Mouse (Mus musculus): Measurements from ENCODE around the gene Arhgap31.
A peak's percentile ranks its signal among the peaks of the same experiment; 100 is the strongest.

The Arhgap31 gene

DNA sequence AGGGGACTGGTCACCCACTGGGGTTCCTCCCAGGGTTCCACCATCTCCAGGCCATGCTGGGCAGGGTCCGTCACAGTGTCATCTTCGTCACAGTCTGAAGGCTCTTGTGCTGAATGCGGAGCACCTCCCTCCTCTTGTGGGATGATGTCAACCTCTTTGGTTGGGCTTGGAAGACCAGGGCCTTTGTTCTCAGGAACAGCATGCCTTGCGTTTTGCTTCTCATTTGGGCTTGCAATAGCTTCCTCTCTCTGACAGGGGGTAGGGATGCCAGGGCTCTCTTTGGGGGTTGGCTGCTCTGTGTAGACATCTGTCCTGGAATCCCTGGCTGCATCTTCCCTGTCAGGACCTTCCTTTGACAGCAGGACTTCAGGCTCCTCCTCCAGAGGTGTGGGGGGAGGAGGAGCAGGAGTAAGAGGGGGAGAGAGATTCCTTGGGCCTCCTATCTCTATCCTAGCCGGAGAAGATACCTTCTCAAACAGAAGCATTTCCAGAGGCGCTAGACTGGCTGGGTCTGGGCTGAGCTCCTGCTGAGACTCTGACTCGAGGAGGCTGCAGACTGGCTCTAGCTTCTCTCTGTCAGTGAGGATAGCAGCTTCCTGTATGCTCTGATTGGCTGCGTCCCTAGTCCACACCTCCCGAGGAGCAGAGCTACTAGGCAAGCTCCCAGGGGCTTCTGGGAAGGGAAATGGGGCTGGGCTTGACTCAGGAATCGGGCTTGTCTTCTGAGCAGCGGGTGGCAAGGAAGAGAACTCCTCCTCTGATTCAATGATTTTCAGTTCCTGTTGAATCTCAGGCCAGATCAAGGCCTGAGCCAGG lies 109.9 kb downstream of the Arhgap31 start:
- no peak for DNase-seq (ENCODE audit: low spot score in 2 of 2)

DNA sequence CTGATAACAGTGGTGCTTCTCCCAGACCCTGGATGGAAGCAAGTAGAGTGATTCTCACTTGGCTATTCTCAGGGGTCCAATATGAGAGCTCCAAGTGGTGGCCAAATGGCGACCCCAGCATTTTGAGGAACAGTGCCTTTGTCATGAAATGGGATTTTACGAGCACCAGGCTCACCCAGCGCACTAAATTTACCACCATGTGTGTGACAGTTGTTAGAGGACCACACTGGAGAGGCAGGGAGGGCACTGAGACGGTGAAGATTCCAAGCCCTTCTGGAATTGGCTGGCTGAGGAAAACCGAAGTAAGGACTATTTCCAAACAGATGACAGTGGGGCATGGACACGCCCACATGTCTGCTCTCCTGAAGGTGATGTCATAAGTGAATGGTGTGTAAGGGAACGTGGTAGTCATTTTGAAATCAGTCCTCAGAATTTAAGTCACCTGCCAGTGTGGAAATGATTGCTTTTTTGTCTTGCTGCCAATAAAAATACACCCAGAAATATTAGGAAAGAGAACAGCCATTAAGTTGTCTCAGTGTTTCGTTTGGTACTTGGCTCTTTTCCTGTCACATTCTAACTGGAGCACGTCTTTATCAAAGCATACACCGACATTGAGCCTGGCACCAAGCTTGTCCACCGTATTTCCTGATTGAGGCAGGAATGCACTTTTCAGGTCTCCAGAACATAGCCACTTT lies 113.9 kb downstream of the Arhgap31 start:
- no peak for DNase-seq (ENCODE audit: low spot score in 2 of 2)

DNA sequence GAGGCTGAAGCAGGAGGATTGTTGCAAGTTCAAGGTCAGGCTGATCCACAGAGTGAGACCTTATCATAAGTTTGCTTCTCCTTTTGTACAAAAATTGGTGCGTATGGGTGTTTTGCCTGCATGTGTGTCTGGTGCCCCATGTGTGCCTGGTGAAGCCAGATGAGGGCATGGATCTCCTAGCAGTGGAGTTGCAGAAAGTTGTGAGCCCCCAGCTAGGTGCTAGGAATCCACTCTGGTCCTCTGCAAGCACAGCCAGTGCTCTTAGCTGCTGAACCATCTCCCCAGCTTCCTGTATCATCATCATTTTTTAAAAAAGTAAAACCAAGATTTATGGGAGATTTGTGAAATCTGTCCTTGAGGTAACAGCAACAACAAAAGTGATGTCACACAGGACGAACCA lies 116.4 kb downstream of the Arhgap31 start:
- DNase-seq (ENCODE audit: low spot score in 2 of 2): no peak

DNA sequence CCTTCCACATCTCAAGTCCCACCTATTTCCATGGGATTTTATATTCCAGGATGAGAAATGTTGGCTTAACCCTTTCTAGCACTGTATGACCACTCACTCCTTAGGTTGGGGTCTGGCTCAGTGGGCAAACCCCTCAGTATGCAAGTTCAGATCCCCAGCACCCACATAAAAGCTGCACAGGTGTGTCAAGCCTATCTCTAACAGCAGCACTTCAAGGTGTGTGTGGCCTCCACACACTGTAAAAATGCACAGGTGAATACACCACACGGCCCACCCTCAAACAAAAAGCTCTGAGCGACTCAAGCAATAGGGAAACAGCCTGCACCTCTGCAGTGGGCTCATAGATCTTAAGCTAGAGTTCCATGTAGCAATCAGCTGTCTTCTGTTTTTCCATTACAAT lies 117.0 kb downstream of the Arhgap31 start:
- DNase-seq (ENCODE audit: low spot score in 2 of 2): no peak

DNA sequence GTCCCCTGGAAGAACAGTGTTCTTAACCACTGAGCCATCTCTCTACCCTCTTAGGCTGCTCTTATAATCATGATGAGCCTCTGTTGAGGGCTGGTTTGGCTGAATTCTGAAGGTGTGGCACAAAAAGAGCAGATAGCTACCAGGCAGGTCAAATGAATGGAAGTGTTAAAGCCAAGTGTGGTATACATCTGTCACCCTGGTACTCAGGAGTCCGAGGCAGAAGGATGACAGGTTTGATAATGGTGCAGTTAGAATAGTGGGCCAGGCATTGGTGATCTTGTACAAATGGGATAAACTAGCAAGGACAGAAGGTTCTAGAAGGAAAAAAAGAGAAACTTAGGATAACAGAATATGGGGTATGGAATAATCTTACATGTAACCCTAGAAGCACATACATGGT lies 118.6 kb downstream of the Arhgap31 start:
- no peak for DNase-seq (ENCODE audit: low spot score in 2 of 2)

DNA sequence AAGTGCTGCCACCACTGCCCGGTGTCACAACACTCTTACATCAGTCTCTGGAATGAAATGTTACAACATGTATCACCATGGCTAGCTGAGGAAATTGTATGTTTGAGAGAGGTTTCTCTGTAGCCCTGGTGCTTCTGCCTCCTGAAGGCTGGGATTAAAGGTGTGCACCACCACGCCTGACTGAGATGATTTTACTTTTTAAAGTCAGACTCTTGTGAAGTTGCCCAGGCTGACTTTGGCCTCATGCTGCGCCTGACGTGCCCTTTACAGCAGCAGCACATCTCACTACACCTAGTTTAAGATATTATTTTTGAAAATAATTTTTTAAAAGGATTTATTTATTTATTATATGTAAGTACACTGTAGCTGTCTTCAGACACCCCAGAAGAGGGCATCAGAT lies 120.1 kb downstream of the Arhgap31 start:
- no peak for DNase-seq (ENCODE audit: low spot score in 2 of 2)

DNA sequence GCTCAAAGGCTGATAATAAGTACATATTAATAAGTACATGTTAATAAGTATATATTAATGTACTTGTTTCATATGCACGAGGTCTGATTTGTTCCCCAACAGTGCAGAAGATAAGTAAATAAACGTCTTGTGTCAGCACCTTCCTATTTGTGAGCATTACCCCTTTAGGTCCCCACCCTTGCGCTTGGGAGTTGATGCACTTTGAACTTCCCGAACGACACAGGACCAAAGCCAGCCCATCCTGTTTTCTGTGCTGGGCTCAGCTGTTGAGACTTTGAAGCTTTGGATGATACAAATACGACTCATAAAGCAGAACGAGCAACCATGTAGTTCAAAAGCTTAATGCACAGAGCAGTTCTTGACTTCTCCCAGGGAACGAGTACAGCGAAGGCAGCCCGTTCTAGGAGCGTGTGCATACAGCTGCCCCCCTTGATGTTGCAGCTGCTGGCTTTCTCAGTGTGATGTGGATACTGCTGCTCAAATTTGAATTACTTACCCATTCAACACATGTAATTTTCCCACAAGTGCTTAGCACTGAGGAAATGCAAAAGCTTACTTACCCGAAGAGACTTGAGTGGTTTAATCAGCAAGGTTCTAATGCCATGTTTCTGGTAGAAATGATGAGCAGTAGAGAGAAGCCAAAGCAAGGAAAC lies 120.9 kb downstream of the Arhgap31 start:
- DNase-seq (ENCODE audit: low spot score in 2 of 2): no peak

DNA sequence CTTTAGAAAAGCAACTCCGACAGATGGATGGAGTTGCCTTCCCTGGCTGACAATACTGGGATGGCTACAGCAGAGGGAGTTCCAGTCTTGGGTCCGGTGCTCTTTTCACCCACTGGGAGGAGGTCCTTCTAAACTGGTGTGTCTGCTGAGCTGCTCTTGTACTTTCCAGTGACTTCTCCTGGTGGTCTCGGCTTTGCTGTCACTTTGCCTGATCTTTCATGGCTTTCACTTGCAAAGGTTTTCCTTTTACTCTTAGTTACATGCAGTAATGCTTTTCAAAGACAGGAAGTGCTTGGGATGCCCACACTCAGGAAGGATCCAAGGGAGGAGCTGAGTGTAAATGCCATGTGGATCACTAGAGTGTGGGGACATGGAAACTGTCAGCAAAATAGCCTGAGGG lies 121.6 kb downstream of the Arhgap31 start:
- DNase-seq (ENCODE audit: low spot score in 2 of 2): no peak

DNA sequence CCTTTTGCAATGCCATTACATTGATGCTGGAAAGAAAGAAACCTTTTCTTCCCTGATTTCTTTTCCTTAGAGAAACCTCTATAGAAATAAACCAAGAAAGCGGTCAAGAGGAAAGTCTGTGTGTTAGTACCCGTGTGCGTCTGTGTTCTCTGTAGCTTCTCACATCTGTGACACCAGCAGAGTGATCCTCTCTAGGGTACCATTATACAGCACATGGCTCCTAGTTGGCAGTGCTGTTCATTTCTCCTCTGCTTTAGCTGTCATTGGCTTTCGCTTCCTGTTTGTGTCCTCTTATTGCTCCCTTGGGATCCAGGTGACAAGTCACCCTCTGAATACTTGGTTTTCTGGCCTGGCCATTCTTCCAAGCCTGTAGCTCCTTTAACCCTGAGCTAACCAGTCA lies 125.5 kb downstream of the Arhgap31 start:
- DNase-seq (ENCODE audit: low spot score in 2 of 2): no peak

DNA sequence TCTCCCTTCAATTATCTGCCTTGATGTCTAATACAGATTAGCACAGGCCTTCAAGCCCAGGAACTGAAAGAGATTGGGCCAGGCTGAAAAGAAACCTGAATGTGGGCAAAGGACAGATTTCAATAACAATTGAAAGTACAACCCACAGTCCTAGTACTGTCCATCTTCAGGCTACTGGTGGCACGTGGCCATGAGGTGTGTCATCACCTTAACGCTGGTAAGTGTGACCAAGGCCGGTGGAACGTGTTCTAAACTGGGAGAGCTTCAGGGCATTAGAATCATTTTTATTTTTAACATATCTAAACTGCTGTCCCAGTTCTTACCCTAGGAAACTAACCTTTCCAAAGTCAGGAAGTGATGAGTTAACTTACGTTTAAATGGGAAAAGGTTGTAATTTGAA lies 125.9 kb downstream of the Arhgap31 start:
- no peak for DNase-seq (ENCODE audit: low spot score in 2 of 2)

DNA sequence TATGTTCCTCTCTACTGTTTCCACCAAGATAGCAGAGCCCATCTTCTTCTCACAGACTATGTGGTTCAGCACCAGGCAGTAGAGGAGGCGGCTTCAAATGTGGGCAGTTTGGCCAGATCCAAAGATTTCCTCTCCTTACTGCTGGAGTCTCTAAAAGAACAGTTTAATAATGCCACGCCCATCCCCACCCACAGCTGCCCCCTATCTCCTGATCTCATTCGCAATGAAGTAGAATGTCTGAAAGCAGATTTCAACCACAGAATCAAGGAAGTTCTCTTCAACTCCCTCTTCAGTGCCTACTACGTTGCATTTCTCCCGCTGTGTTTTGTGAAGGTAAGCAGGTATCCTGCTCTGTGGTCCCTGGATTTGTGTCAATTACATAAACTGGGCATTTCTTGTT lies 127.9 kb downstream of the Arhgap31 start:
- DNase-seq (ENCODE audit: low spot score in 2 of 2): no peak

DNA sequence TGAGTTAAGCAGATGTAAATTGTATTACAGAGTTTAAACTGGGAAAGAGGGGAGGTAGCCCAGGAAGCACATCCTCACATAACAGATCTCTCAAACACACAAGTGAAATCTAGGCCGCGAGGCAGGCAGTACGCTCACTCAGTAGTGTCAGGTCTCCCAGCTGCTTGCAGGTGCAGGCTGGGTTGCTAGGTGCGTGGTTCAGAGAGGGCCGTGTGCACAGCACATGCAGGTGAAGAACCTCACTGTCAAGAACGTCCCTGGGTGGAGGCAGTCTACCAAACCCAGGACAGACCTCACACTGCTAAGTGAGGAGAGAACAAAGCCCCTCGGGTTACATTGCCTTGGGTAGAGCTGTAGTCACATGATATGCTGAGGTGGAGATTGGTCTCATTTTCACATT lies 128.3 kb downstream of the Arhgap31 start:
- no peak for DNase-seq (ENCODE audit: low spot score in 2 of 2)

DNA sequence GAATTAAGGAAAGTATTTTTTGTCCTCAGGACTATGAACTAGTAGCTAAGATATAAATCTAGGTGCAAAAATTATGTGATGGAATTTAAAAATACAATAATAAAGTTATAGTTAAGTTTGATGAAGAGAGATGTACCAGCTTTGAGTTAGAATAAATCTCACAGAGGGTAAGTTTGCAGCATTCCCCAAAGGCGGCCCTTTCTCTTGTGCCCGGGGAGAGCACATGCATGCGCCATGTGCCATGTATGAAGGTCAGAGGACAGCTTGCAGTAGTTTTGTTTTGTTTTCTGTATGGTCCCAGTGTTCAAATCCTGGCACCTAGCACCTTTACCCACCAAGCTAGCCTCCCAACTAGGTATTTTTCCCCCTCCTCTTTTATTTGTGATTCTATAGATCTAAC lies 141.6 kb downstream of the Arhgap31 start:
- DNase-seq (ENCODE audit: low spot score in 2 of 2): no peak

DNA sequence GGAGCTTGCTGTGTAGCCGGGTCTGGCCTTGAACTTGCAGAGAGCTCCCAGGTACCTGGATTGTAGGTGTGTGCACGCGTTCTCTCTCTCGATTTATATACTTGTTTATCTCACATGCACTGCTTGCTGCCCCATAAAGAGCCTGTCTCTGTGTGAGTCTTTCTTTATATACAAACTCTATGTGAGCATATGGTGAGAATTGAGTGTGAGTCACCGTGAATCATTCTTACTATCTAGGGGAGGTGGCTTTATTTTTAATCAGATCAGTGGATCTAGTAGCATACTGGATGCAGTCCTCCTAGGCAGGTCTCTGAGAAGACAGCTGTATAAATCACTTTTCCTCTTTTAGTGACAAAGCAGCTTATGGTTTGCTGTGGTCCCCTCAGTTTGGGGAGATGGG lies 144.9 kb downstream of the Arhgap31 start:
- DNase-seq (ENCODE audit: low spot score in 2 of 2): no peak

DNA sequence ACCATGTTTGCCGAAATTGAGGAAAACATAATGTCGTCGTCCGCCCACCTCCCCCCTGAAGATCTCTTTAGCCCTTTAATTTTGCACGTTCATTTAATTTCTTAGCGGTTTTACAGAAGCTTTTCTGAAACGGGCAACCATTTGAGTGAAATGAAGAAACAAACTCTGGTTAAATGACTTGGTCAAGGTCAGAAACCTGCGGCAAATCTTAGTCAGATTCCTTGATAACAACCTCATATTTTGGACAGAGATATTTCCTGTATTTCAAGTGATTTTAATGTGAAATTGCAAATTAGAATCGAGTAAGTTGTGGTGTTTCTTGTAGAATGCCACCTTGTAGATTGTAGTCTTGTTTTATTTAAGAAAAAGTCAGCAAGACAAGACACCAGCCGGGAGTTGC lies 149.6 kb downstream of the Arhgap31 start:
- no peak for DNase-seq (ENCODE audit: low spot score in 2 of 2)

DNA sequence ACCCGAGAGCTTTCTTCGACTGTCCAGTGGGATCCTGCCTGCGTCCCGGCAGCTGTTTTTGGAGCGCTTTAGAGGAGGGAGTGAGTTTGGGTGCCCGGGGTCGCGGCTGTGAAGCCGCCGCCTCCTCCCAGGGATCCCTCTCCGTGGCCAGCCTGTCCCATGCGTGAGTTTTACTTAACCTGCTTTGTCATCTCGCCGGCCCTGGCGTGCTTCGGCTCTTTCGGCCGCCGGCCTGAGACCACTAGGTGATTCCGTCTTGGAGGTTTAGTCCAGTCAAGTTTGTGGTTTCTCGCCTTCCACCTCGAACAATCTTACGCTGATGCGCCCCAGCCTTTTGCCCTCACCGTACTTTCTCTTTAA lies 150.1 kb downstream of the Arhgap31 start:
- no peak for DNase-seq (ENCODE audit: low spot score in 2 of 2)

DNA sequence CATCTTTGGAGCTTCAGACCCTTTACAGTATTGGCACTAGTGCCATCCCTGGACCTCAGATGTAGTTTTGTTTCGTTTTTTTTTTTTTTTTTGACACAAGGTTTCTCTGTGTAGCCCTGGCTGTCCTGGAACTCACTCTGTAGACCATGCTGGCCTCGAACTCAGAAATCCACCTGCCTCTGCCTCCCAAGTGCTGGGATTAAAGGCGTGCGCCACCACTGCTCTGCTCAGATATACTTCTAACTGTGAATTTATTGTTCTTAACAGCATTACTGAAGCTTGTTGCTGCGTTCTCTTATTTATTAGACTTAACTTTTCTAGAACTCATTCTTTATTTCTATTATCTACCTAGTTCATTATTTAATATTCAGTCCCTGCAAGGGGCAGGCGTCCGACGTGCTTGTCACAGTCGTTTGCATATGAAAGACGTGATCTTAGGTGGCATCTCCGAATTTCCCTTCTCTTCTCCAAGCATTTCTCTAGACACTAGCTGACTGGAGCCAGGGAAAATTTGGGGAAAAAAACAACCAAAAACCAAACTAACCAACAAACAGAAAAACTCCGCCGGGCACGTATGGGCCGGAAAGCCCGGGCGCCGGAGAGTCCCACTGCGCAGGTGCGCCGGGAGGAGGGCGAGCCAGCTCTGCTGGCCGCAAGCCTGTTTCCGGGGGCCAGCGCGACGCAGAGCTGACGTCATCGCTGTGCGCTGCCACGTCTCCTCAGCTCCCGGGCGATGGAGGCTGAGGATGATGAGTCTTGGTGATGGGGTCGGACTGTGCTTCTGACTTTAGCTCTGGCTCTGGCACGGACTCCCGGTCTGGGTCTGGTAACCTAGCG lies 150.7 kb downstream of the Arhgap31 start:
- peak; percentile 88 to 96 for DNase-seq (ENCODE audit: low spot score in 2 of 2)

DNA sequence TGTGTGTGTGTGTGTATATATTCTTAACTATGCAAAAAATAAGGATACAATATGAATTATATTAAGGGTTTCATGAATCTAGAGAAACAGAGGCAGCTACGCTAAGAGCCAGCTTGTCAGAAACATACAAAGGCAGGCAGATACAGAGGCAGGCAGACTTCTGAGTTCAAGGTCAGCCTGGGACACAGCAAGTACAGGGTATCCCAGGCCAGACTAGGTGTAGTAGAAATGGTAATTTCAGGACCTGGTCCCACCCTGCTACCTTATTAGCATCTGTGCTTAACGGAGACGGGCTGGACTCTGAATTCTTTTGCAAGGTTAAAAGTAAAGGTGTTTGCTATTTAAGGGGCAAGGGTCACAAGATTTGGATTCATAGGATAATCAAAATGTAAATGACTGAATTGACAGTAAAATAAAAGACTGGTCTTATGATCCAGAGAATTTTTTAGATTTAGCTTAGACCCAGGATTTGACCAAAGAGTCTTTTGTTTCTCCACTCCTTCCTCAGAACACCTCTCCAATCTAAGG lies 154.8 kb downstream of the Arhgap31 start, which contains the start of gene Tmem39a:
Tmem39a (plus strand) TSS at position 478 of the 528 bp plus-strand sequence.
- DNase-seq (ENCODE audit: low spot score in 2 of 2): no peak

DNA sequence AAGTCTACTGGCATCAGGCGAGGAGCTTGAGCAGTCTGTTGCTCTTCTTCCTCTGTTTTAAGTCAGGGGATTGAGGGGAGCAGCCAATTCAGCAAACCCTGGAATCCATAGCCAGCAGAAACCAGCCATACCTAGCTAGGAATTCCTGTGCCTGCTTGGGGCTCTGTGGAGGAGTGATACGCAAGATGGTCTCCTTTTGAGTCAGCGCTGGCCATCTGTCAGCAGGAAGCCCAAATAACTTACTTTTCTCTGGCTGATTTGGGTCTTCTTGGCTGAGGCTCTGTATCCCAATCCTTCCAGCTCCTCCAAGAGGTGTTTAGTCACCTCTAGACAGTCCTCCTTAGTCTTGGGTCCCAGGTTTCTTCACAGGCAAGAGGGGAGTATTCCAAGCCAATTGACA lies 157.1 kb downstream of the Arhgap31 start:
- no peak for DNase-seq (ENCODE audit: low spot score in 2 of 2)

DNA sequence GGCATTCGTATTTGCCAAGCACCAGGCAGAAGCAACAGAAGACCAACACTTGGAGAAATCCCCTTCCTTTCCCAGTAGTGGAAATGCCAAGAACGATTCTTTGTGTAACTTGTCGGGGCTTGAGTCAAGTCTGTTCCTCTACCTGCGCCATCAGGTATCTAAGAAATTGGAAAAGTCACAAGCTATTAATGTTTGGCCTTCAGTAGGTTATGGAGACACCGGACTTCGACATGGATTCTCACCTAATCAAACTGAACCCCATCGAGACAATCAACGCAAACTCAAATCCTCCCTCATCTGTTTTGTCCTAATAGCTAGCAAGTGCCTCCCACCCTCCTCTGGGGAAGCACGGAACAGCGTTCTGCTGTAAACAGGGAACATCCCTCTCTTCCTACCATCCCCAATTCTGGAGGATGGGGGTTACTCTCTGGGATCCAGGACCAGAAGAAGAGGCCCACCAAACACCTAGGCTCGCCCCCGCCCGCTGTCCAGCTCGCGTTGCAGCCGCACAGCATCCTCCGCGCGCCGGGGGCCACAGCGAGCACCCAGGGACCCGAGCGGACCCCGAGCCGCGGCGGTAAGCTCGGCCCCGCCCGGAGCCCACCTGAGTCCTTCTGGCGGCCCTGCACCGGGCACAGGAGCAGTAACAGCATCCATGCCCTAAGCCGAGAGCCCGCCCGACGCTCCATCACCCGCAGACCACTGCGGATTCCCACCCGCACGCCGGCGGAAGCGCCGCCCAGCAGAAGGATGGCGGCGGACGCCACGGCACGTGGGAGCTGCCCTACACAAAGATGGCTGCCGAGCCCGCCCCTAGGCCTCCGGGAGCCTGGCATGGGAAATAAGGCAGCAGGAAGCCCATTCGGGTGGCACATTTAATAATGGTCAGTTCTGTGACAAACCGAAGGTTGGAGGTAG lies 163.3 kb downstream of the Arhgap31 start, which contains the start of gene Poglut1:
Poglut1 (minus strand) TSS at position 780 of the 918 bp plus-strand sequence.
- peak; percentile 28 to 60 for DNase-seq (ENCODE audit: low spot score in 2 of 2)
